Mouse (Mus musculus) lung, postnatal 0 days (tissue): Measurements from ENCODE around the gene Vps8. TPM values are rescaled to one million over a fixed set of nuclear protein-coding genes. Genes with fewer than 3 reads are reported as not detected.

Experiments
- ATAC-seq: fragments of 200-750 bp; cut with Nextera tagmentation; 2 replicates; pipeline ENCODE4 v1.8.0; 2017; ENCODE audit warnings: moderate library complexity
- DNase-seq: peaks from one replicate; pipeline ENCODE4 v3.0.0-alpha.2; 2016; ENCODE audit warnings: low spot score
- H3K27ac ChIP-seq: fragments of 300-500 bp; sonication (generic); 2 replicates; pipeline ENCODE4 v1.5.1; 2014; ENCODE audit warnings: antibody characterized with exemption, mild to moderate bottlenecking, low read length, mixed read lengths
- H3K27me3 ChIP-seq: fragments of 300-500 bp; sonication (generic); replicated peaks from 2 replicates; pipeline ENCODE4 v1.6.1; 2014; ENCODE audit warnings: low read length, mixed read lengths; ENCODE audit not compliant: insufficient read depth
- H3K36me3 ChIP-seq: fragments of 300-500 bp; sonication (generic); 2 replicates; pipeline ENCODE4 v1.6.1; 2014; ENCODE audit warnings: low read length, mixed read lengths; ENCODE audit not compliant: insufficient read depth
- H3K4me1 ChIP-seq: fragments of 300-500 bp; sonication (generic); 2 replicates; pipeline ENCODE4 v1.6.1; 2014; ENCODE audit warnings: antibody characterized with exemption, low read depth, low read length, mixed read lengths; ENCODE audit not compliant: insufficient read depth
- H3K4me2 ChIP-seq: fragments of 300-500 bp; sonication (generic); replicated peaks from 2 replicates; pipeline ENCODE4 v1.6.1; 2014; ENCODE audit warnings: low read depth, mild to moderate bottlenecking, low read length, moderate library complexity, mixed read lengths
- H3K4me3 ChIP-seq: fragments of 300-500 bp; sonication (generic); 2 replicates; pipeline ENCODE4 v1.5.1; 2014; ENCODE audit warnings: low read depth, low read length
- H3K9ac ChIP-seq: fragments of 300-500 bp; sonication (generic); replicated peaks from 2 replicates; pipeline ENCODE4 v1.6.1; 2014; ENCODE audit warnings: low read depth, mild to moderate bottlenecking
- H3K9me3 ChIP-seq: fragments of 300-500 bp; sonication (generic); 2 replicates; pipeline ENCODE4 v1.6.1; 2016; ENCODE audit warnings: low read length, mixed read lengths
- CTCF ChIP-seq: IDR thresholded peaks from 2 replicates; pipeline ENCODE4 v1.5.1; 2016; ENCODE audit warnings: antibody characterized with exemption, mild to moderate bottlenecking
- EP300 ChIP-seq: IDR thresholded peaks from 2 replicates; pipeline ENCODE4 v1.6.1; 2016; ENCODE audit warnings: antibody characterized with exemption, mild to moderate bottlenecking, control low read depth
- WGBS: fragments of 180-500 bp; shearing (Covaris S2); extraction: QIAGEN DNeasy Blood & Tissue Kit; methylation state at CpG from one replicate; pipeline ENCODE4 v1.1.7; 2014; 5-methylcytosine and 5-hydroxymethylcytosine counted together
- polyA plus RNA-seq: library from polyadenylated mRNA; unstranded; fragments of >200 nt; fragmentation: Nextera tagmentation; extraction: Ambion mirVana; gene quantifications from 2 replicates; pipeline ENCODE4 v1.2.1, GENCODE M21; 2015

Vps8 gene
- polyA plus RNA-seq, 1 experiment from 2014 or later, result 9.3 TPM

GRCm38 (mm10) chr16:21412593-21413047 is 10.3 kb upstream of the Vps8 start:
- 16% methylated on average over 8 of the region's 8 CpGs for WGBS
- Histone ChIP-seq H3K27ac (no peak overlapping the region), H3K36me3 (no peaks in the 10 kb centered on the region), H3K27me3 (no peaks in the 10 kb centered on the region), H3K9me3 (no peaks in the 10 kb centered on the region), H3K4me3 (no peak overlapping the region), H3K4me2 (no peak overlapping the region), H3K4me1 (no peaks in the 10 kb centered on the region), H3K9ac (no peak overlapping the region)
- TF ChIP-seq EP300 (no peak), CTCF (peak; percentile 100)
- ATAC-seq (peak; percentile 70), DNase-seq (peak; percentile 87)

DNA sequence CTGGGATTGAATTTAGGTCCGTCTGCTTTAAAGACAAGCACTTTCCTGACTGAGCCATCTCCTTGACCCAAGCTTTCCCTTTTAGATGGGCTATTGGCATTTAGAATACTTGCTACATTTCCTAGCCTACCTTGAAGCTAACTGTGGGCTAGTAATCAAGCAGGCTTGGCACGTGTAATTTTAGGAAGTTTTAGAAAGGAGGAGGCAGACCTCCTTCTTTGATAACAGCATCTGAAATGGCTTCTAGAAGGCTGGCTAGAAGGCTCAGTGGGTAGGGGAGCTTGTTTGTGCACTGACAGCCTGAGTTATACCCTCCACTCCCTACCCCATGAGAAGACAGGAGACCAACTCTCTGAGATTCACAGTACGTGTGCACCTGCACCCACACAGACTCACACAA is 9.1 kb upstream of the Vps8 start:
- Histone ChIP-seq H3K27me3 (no peaks in the 10 kb centered on the region), H3K4me3 (no peak overlapping the region), H3K36me3 (no peaks in the 10 kb centered on the region), H3K4me2 (no peak overlapping the region), H3K27ac (no peak overlapping the region), H3K9ac (no peak overlapping the region), H3K9me3 (no peaks in the 10 kb centered on the region), H3K4me1 (no peaks in the 10 kb centered on the region)
- DNase-seq (no peak), ATAC-seq (no peak)
- WGBS, result 51% methylated on average over 3 of the region's 3 CpGs
- TF ChIP-seq CTCF (no peak), EP300 (no peak)

DNA sequence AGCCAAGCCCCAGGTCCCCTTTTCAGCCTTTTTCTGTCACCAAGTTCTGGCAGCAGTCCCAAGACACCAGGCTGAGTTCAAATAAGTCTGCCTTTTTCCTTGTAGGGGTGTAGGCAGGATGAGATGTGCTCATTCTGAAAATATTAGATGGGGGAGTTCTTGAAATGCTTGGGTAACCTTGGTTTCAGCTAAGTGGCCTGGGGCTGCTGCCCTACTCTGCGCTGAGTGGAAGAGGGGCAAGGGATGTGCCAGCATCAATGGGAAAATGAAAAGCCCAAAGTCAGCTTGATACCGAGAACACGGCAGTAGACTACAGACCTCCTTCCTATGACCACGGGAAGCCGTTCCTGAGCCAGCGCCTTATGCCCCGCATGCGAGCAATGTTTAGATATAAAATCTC is 7.8 kb upstream of the Vps8 start:
- Histone ChIP-seq H3K4me2 (no peak overlapping the region), H3K27ac (no peak overlapping the region), H3K4me3 (no peak overlapping the region), H3K9ac (no peak overlapping the region), H3K36me3 (no peaks in the 10 kb centered on the region), H3K27me3 (no peaks in the 10 kb centered on the region), H3K4me1 (no peaks in the 10 kb centered on the region), H3K9me3 (no peaks in the 10 kb centered on the region)
- 94% methylated on average over 8 of the region's 8 CpGs for WGBS
- TF ChIP-seq CTCF, result no peak
- TF ChIP-seq EP300, result no peak
- ATAC-seq, result no peak
- no peak for DNase-seq

DNA sequence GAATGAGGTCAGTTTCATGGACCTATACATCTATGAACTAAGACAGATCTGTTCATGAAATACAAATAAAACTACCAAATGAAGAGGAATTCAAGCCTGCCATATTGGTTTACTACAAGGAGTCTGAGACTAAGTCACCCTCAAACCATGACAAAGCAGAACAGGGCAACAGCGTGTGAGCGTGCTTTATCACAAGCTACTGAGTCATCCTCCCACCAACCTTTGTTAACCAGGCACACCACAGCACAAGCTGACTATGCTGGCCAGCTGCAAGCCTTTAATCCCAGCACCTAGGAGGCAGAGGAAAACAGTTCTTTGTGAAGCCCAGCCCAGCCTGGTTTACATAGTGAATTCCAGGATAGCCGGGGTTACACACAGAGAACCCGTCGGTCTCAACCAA is 4.9 kb upstream of the Vps8 start:
- WGBS, result 42% methylated on average over 5 of the region's 5 CpGs
- Histone ChIP-seq H3K27me3 (no peaks in the 10 kb centered on the region), H3K36me3 (no peaks in the 10 kb centered on the region), H3K9ac (no peak overlapping the region), H3K4me1 (no peaks in the 10 kb centered on the region), H3K4me3 (no peak overlapping the region), H3K9me3 (no peaks in the 10 kb centered on the region), H3K4me2 (no peak overlapping the region), H3K27ac (no peak overlapping the region)
- ATAC-seq (no peak), DNase-seq (no peak)
- TF ChIP-seq EP300, result no peak
- no peak for TF ChIP-seq CTCF

DNA sequence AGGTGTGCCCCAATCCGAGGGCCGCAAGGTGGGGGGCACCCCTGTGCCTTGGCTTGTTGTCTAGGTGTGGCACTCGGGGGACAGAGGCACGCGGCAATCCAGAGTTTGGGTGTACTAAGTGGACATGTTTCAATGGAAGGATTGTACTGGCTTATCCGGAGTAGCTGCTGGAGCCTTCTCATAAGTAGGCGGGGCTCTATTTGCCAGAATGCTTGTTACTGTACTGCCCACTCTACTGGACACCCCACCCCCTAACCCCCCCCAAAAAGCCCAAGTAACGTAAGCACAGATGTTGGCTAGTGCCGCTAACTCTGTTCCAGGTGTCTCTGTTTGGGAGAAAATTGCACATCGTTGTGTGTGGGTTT is 610 bp downstream of the Vps8 start:
- Histone ChIP-seq H3K9me3 (no peaks in the 10 kb centered on the region), H3K4me2 (peak overlapping the region; percentile 98), H3K27ac (peak overlapping the region; percentile 81), H3K9ac (peak overlapping the region; percentile 75), H3K4me3 (peak overlapping the region; percentile 80), H3K36me3 (no peaks in the 10 kb centered on the region), H3K27me3 (no peaks in the 10 kb centered on the region), H3K4me1 (no peaks in the 10 kb centered on the region)
- ATAC-seq (peak; percentile 78), DNase-seq (peak; percentile 85)
- TF ChIP-seq CTCF (no peak), EP300 (no peak)
- WGBS, result under 1% methylated on average over 10 of the region's 10 CpGs

GRCm38 (mm10) chr16:21428131-21428530 is 5.2 kb downstream of the Vps8 start:
- Histone ChIP-seq H3K4me3 (no peak overlapping the region), H3K27ac (no peak overlapping the region), H3K9ac (no peak overlapping the region), H3K4me1 (no peaks in the 10 kb centered on the region), H3K36me3 (no peaks in the 10 kb centered on the region), H3K4me2 (no peak overlapping the region), H3K9me3 (no peaks in the 10 kb centered on the region), H3K27me3 (no peaks in the 10 kb centered on the region)
- DNase-seq, result no peak
- TF ChIP-seq EP300 (no peak), CTCF (no peak)
- 55% methylated on average over 5 of the region's 5 CpGs for WGBS
- ATAC-seq, result no peak

GRCm38 (mm10) chr16:21430377-21431060 is 7.6 kb downstream of the Vps8 start:
- Histone ChIP-seq H3K4me3 (no peak overlapping the region), H3K27me3 (no peaks in the 10 kb centered on the region), H3K4me1 (no peaks in the 10 kb centered on the region), H3K4me2 (no peak overlapping the region), H3K27ac (no peak overlapping the region), H3K9me3 (no peaks in the 10 kb centered on the region), H3K36me3 (no peaks in the 10 kb centered on the region), H3K9ac (no peak overlapping the region)
- WGBS, result 96% methylated on average over 2 of the region's 2 CpGs
- DNase-seq (no peak), ATAC-seq (no peak)
- TF ChIP-seq EP300, result no peak
- TF ChIP-seq CTCF, result no peak
